Mouse (Mus musculus) layer of hippocampus, adult 9-11 months (tissue): ENCODE measurements around the gene Lyz1.
"Not testable (repeated sequence)": the region's sequence is repeated elsewhere in the genome, so short reads cannot be mapped to it uniquely, and the experiment has no call there.

Experiments used
- DNase-seq: peaks from one replicate; pipeline ENCODE4 v3.0.0; 2022

Gene Lyz1

GRCm38 (mm10) chr10:117286366-117286970 lies 6.2 kb downstream of the Lyz1 start:
- DNase-seq: no peak

GRCm38 (mm10) chr10:117285584-117285983 lies 7.1 kb downstream of the Lyz1 start:
- not testable (repeated sequence) for DNase-seq

- peak; percentile 36 for DNase-seq
Measured at GRCm38 (mm10) chr10:117284578-117285520, 7.8 kb downstream of the Lyz1 start.

- no peak for DNase-seq
Measured at GRCm38 (mm10) chr10:117283871-117284577, 8.6 kb downstream of the Lyz1 start.

- not testable (repeated sequence) for DNase-seq
Measured at GRCm38 (mm10) chr10:117283196-117283595, 9.5 kb downstream of the Lyz1 start.

- no peak for DNase-seq
Measured at GRCm38 (mm10) chr10:117282551-117282950, 10.1 kb downstream of the Lyz1 start.

- DNase-seq: peak; percentile 44
Measured at GRCm38 (mm10) chr10:117282049-117282448, 10.6 kb downstream of the Lyz1 start, which contains the start of gene Lyz2. TSS of gene Lyz2 (minus strand) at chr10:117282321.

- no peak for DNase-seq
Measured at GRCm38 (mm10) chr10:117281381-117281920, 11.2 kb downstream of the Lyz1 start.

GRCm38 (mm10) chr10:117280000-117280399 lies 12.7 kb downstream of the Lyz1 start:
- DNase-seq: no peak

GRCm38 (mm10) chr10:117278510-117278909 lies 14.2 kb downstream of the Lyz1 start:
- not testable (repeated sequence) for DNase-seq

GRCm38 (mm10) chr10:117277779-117278178 lies 14.9 kb downstream of the Lyz1 start:
- peak; percentile 53 for DNase-seq

GRCm38 (mm10) chr10:117275681-117276369 lies 16.8 kb downstream of the Lyz1 start:
- no peak for DNase-seq

- not testable (repeated sequence) for DNase-seq
Measured at GRCm38 (mm10) chr10:117274645-117275044, 18.0 kb downstream of the Lyz1 start.

GRCm38 (mm10) chr10:117272023-117272422 lies 20.6 kb downstream of the Lyz1 start:
- DNase-seq: no peak

GRCm38 (mm10) chr10:117259870-117260269 lies 32.8 kb downstream of the Lyz1 start:
- no peak for DNase-seq

- no peak for DNase-seq
Measured at GRCm38 (mm10) chr10:117238603-117239002, 54.1 kb downstream of the Lyz1 start, which contains the start of gene 9530003J23Rik. TSS of gene 9530003J23Rik (minus strand) at chr10:117238703.
